Mouse (Mus musculus) cerebellum, adult 2 months (tissue): ENCODE measurements around the gene Olfr855. TPM values are rescaled to one million over a fixed set of nuclear protein-coding genes. Genes with fewer than 3 reads are reported as not detected.

Experiments used
- DNase-seq, 2 experiments: peaks; one replicate each; pipeline ENCODE4 v3.0.0; 2021
- H3K27ac ChIP-seq: fragments of 200-500 bp; 2 replicates; pipeline ENCODE4 v1.5.1; 2012; ENCODE audit warnings: low read length, control low read depth, inconsistent platforms; ENCODE audit not compliant: insufficient read depth
- H3K27me3 ChIP-seq: fragments of 200-500 bp; 2 replicates; pipeline ENCODE4 v1.6.1; 2012; ENCODE audit warnings: inconsistent platforms, mild to moderate bottlenecking, low read length, moderate library complexity; ENCODE audit not compliant: control insufficient read depth, insufficient read depth
- H3K4me1 ChIP-seq: fragments of 200-500 bp; 2 replicates; pipeline ENCODE4 v1.6.1; 2011; ENCODE audit warnings: low read length; ENCODE audit not compliant: control insufficient read depth, insufficient read depth
- H3K4me3 ChIP-seq: fragments of 200-500 bp; replicated peaks from 2 replicates; pipeline ENCODE3; 2011; ENCODE audit warnings: mild to moderate bottlenecking, low read depth, low read length, control low read depth; ENCODE audit not compliant: insufficient read depth
- CTCF ChIP-seq: fragments of 200-500 bp; IDR thresholded peaks from 2 replicates; pipeline ENCODE4 v1.5.1; 2011; ENCODE audit warnings: low read depth, mild to moderate bottlenecking, control low read depth, low read length, moderate library complexity, borderline replicate concordance; ENCODE audit not compliant: insufficient read depth
- POLR2A ChIP-seq: fragments of 200-500 bp; IDR thresholded peaks from 2 replicates; pipeline ENCODE4 v1.6.1; 2011; ENCODE audit warnings: low read length, control low read depth, borderline replicate concordance; ENCODE audit not compliant: insufficient read depth
- WGBS: fragments of 180-500 bp; shearing (Covaris S2); methylation state at CpG from one replicate; pipeline ENCODE4 v1.1.7; 2018; 5-methylcytosine and 5-hydroxymethylcytosine counted together
- polyA plus RNA-seq: library from polyadenylated mRNA; depleted of rRNA; stranded (reverse); fragments of >200 nt; gene quantifications from 2 replicates; pipeline ENCODE4 v1.2.3, GENCODE M21; 2012; rRNA removed

Olfr855 gene
- not detected in 2 replicates for polyA plus RNA-seq

- H3K27me3 ChIP-seq: no peaks in the 10 kb centered on the region
- H3K4me3 ChIP-seq: no peak within 1 kb of the TSS
- no peak within 1 kb of the TSS for H3K27ac ChIP-seq
- no peak for DNase-seq
- H3K4me1 ChIP-seq: no peaks in the 10 kb centered on the region
- TF ChIP-seq POLR2A (no peak), CTCF (no peak)
These were observed at the start of gene Olfr855 for GRCm38 (mm10) chr9:19582317-19582716. Gene Olfr855, plus strand, starts transcription at chr9:19582617.

- WGBS: 73% methylated on average over 1 of the region's 1 CpGs
- TF ChIP-seq POLR2A: no peak
- TF ChIP-seq CTCF: no peak
- Histone ChIP-seq H3K27ac (no peak within 1 kb of the TSS), H3K27me3 (no peaks in the 10 kb centered on the region), H3K4me1 (no peaks in the 10 kb centered on the region), H3K4me3 (no peak within 1 kb of the TSS)
- no peak for DNase-seq
These were observed 41.4 kb upstream of the Olfr855 start, which contains the start of gene Olfr853 for GRCm38 (mm10) chr9:19540976-19541375. Gene Olfr853, minus strand, starts transcription at chr9:19541076.

- Histone ChIP-seq H3K27me3 (no peaks in the 10 kb centered on the region), H3K4me1 (no peaks in the 10 kb centered on the region), H3K4me3 (no peak within 1 kb of the TSS), H3K27ac (no peak within 1 kb of the TSS)
- WGBS: 63% methylated on average over 1 of the region's 1 CpGs
- TF ChIP-seq POLR2A (no peak), CTCF (no peak)
- no peak for DNase-seq
These were observed 15.1 kb upstream of the Olfr855 start, which contains the start of gene Olfr854 for GRCm38 (mm10) chr9:19567282-19567681. Gene Olfr854, minus strand, starts transcription at chr9:19567382.

GRCm38 (mm10) chr9:19621297-19621696 is 38.9 kb downstream of the Olfr855 start:
- WGBS: 95% methylated on average over 3 of the region's 3 CpGs
- Histone ChIP-seq H3K4me3 (no peak overlapping the region), H3K4me1 (no peaks in the 10 kb centered on the region), H3K27ac (no peak overlapping the region), H3K27me3 (no peaks in the 10 kb centered on the region)
- DNase-seq: peak in 1 of 2 experiments; percentile 8
- TF ChIP-seq CTCF (no peak), POLR2A (no peak)

GRCm38 (mm10) chr9:19621843-19622822 is 39.7 kb downstream of the Olfr855 start, which contains the start of gene Zfp317:
Gene Zfp317, plus strand, starts transcription at chr9:19622102.
- Histone ChIP-seq H3K27ac (0 out of 2 replicates have a peak within 1 kb of the TSS, but pooled peaks have one; percentile 4), H3K4me3 (peak within 1 kb of the TSS; percentile 62), H3K27me3 (no peaks in the 10 kb centered on the region), H3K4me1 (no peaks in the 10 kb centered on the region)
- 2% methylated on average over 35 of the region's 35 CpGs for whole genome bisulfite sequencing
- peak; percentile 86 to 96 for DNase-seq
- TF ChIP-seq CTCF (no peak), POLR2A (peak; percentile 81; the same call in 1 of the 2 replicates)

- no peak for DNase-seq
- Histone ChIP-seq H3K4me1 (no peaks in the 10 kb centered on the region), H3K4me3 (no peak overlapping the region), H3K27ac (no peak overlapping the region), H3K27me3 (no peaks in the 10 kb centered on the region)
- TF ChIP-seq CTCF (no peak), POLR2A (no peak)
These were observed 47.2 kb downstream of the Olfr855 start for GRCm38 (mm10) chr9:19629574-19629973.

Other genes starting within 250 kb of the Olfr855 start
- not detected in 2 replicates for gene Olfr845, start 246.2 kb upstream of the Olfr855 start, polyA plus RNA-seq
- gene Olfr846, start 218.6 kb upstream of the Olfr855 start, polyA plus RNA-seq: not detected in 2 replicates
- gene Olfr847, start 203.9 kb upstream of the Olfr855 start, polyA plus RNA-seq: not detected in 2 replicates
- not detected in 2 replicates for gene Olfr849, start 142.4 kb upstream of the Olfr855 start, polyA plus RNA-seq
- not detected in 2 replicates for gene Olfr850, start 104.4 kb upstream of the Olfr855 start, polyA plus RNA-seq
- not detected in 2 replicates for gene Olfr851, start 89.3 kb upstream of the Olfr855 start, polyA plus RNA-seq
- gene Olfr853, start 41.5 kb upstream of the Olfr855 start, polyA plus RNA-seq: not detected in 2 replicates
- gene Olfr854, start 15.2 kb upstream of the Olfr855 start, polyA plus RNA-seq: not detected in 2 replicates
- gene Zfp317, start 39.5 kb downstream of the Olfr855 start, polyA plus RNA-seq: 24.2 and 25.8 TPM in 2 replicates
- gene Olfr857, start 126.8 kb downstream of the Olfr855 start, polyA plus RNA-seq: 0.20 TPM in 1 of 2 replicates, not detected in the other
- not detected in 2 replicates for gene Olfr58, start 197.7 kb downstream of the Olfr855 start, polyA plus RNA-seq
- gene Olfr859, start 222.3 kb downstream of the Olfr855 start, polyA plus RNA-seq: not detected in 2 replicates